Mouse (Mus musculus): Measurements from ENCODE around the gene Trim31. TPM values are rescaled to one million over a fixed set of nuclear protein-coding genes. Genes with fewer than 3 reads are reported as not detected.

Trim31 gene
- polyA plus RNA-seq (2014; fragmentation: Illumina TruSeq; extraction: RNeasy Lipid Tissue Mini Kit (QIAGEN cat#74804); ENCODE audit: low read depth, low replicate concordance): 0.30 TPM

GRCm38 (mm10) chr17:36897552-36898205 is at the start of gene Trim31:
Gene Trim31 (plus strand): TSS chr17:36898118.

GRCm38 (mm10) chr17:36866719-36867527 is 31.0 kb upstream of the Trim31 start, which contains the start of gene Trim15:
Gene Trim15 (minus strand): TSS chr17:36867210.

GRCm38 (mm10) chr17:36869284-36869954 is 28.5 kb upstream of the Trim31 start, which contains the start of gene Trim10:
Gene Trim10 (plus strand): TSS chr17:36869574.

GRCm38 (mm10) chr17:36890073-36890903 is 7.6 kb upstream of the Trim31 start, which contains the start of gene Trim40:
Gene Trim40 (minus strand): TSS chr17:36890123.

GRCm38 (mm10) chr17:36942791-36943471 is 45.0 kb downstream of the Trim31 start, which contains the start of gene Rnf39:
Gene Rnf39 (plus strand): TSS chr17:36942918.

GRCm38 (mm10) chr17:36950981-36951947 is 53.3 kb downstream of the Trim31 start, which contains the start of gene Ppp1r11:
Gene Ppp1r11 (minus strand): TSS chr17:36951741.

GRCm38 (mm10) chr17:36957999-36958743 is 60.3 kb downstream of the Trim31 start, which contains the start of the genes Znrd1 and Znrd1as:
Gene Znrd1 (minus strand): TSS chr17:36958559.
Gene Znrd1as (plus strand): TSS chr17:36958592.

Other genes with a start within 250 kb of the Trim31 start
- not detected for gene H2-M1, start 225.9 kb upstream of the Trim31 start, polyA plus RNA-seq (2014; fragmentation: Illumina TruSeq; extraction: RNeasy Lipid Tissue Mini Kit (QIAGEN cat#74804); ENCODE audit: low read depth, low replicate concordance)
- gene H2-M10.5, start 125.2 kb upstream of the Trim31 start, polyA plus RNA-seq (2014; fragmentation: Illumina TruSeq; extraction: RNeasy Lipid Tissue Mini Kit (QIAGEN cat#74804); ENCODE audit: low read depth, low replicate concordance): not detected
- not detected for gene H2-M10.6, start 85.9 kb upstream of the Trim31 start, polyA plus RNA-seq (2014; fragmentation: Illumina TruSeq; extraction: RNeasy Lipid Tissue Mini Kit (QIAGEN cat#74804); ENCODE audit: low read depth, low replicate concordance)
- 54.8 TPM for gene Trim26, start 61.0 kb upstream of the Trim31 start, polyA plus RNA-seq (2014; fragmentation: Illumina TruSeq; extraction: RNeasy Lipid Tissue Mini Kit (QIAGEN cat#74804); ENCODE audit: low read depth, low replicate concordance)
- gene Trim15, start 30.9 kb upstream of the Trim31 start, polyA plus RNA-seq (2014; fragmentation: Illumina TruSeq; extraction: RNeasy Lipid Tissue Mini Kit (QIAGEN cat#74804); ENCODE audit: low read depth, low replicate concordance): not detected
- 0.35 TPM for gene Trim10, start 28.5 kb upstream of the Trim31 start, polyA plus RNA-seq (2014; fragmentation: Illumina TruSeq; extraction: RNeasy Lipid Tissue Mini Kit (QIAGEN cat#74804); ENCODE audit: low read depth, low replicate concordance)
- gene Trim40, start 8.0 kb upstream of the Trim31 start, polyA plus RNA-seq (2014; fragmentation: Illumina TruSeq; extraction: RNeasy Lipid Tissue Mini Kit (QIAGEN cat#74804); ENCODE audit: low read depth, low replicate concordance): not detected
- gene Rnf39, start 44.8 kb downstream of the Trim31 start, polyA plus RNA-seq (2014; fragmentation: Illumina TruSeq; extraction: RNeasy Lipid Tissue Mini Kit (QIAGEN cat#74804); ENCODE audit: low read depth, low replicate concordance): 0.63 TPM
- 74.7 TPM for gene Ppp1r11, start 53.6 kb downstream of the Trim31 start, polyA plus RNA-seq (2014; fragmentation: Illumina TruSeq; extraction: RNeasy Lipid Tissue Mini Kit (QIAGEN cat#74804); ENCODE audit: low read depth, low replicate concordance)
- gene Znrd1, start 60.4 kb downstream of the Trim31 start, polyA plus RNA-seq (2014; fragmentation: Illumina TruSeq; extraction: RNeasy Lipid Tissue Mini Kit (QIAGEN cat#74804); ENCODE audit: low read depth, low replicate concordance): 37.9 TPM
- gene Znrd1as, start 60.5 kb downstream of the Trim31 start, polyA plus RNA-seq (2014; fragmentation: Illumina TruSeq; extraction: RNeasy Lipid Tissue Mini Kit (QIAGEN cat#74804); ENCODE audit: low read depth, low replicate concordance): 23.8 TPM
- gene 2410137M14Rik, start 83.1 kb downstream of the Trim31 start, polyA plus RNA-seq (2014; fragmentation: Illumina TruSeq; extraction: RNeasy Lipid Tissue Mini Kit (QIAGEN cat#74804); ENCODE audit: low read depth, low replicate concordance): not detected
- 0.11 TPM for gene H2-M5, start 91.4 kb downstream of the Trim31 start, polyA plus RNA-seq (2014; fragmentation: Illumina TruSeq; extraction: RNeasy Lipid Tissue Mini Kit (QIAGEN cat#74804); ENCODE audit: low read depth, low replicate concordance)
- 7.2 TPM for gene Zfp57, start 103.0 kb downstream of the Trim31 start, polyA plus RNA-seq (2014; fragmentation: Illumina TruSeq; extraction: RNeasy Lipid Tissue Mini Kit (QIAGEN cat#74804); ENCODE audit: low read depth, low replicate concordance)
- gene Mog, start 125.3 kb downstream of the Trim31 start, polyA plus RNA-seq (2014; fragmentation: Illumina TruSeq; extraction: RNeasy Lipid Tissue Mini Kit (QIAGEN cat#74804); ENCODE audit: low read depth, low replicate concordance): not detected
- gene Gabbr1, start 147.8 kb downstream of the Trim31 start, polyA plus RNA-seq (2014; fragmentation: Illumina TruSeq; extraction: RNeasy Lipid Tissue Mini Kit (QIAGEN cat#74804); ENCODE audit: low read depth, low replicate concordance): 23.9 TPM
- gene Olfr90, start 190.4 kb downstream of the Trim31 start, polyA plus RNA-seq (2014; fragmentation: Illumina TruSeq; extraction: RNeasy Lipid Tissue Mini Kit (QIAGEN cat#74804); ENCODE audit: low read depth, low replicate concordance): not detected
- not detected for gene Olfr91, start 200.2 kb downstream of the Trim31 start, polyA plus RNA-seq (2014; fragmentation: Illumina TruSeq; extraction: RNeasy Lipid Tissue Mini Kit (QIAGEN cat#74804); ENCODE audit: low read depth, low replicate concordance)
- gene Olfr92, start 222.0 kb downstream of the Trim31 start, polyA plus RNA-seq (2014; fragmentation: Illumina TruSeq; extraction: RNeasy Lipid Tissue Mini Kit (QIAGEN cat#74804); ENCODE audit: low read depth, low replicate concordance): not detected